Mouse (Mus musculus): Measurements from ENCODE around the gene Bnc1. TPM values are rescaled to one million over a fixed set of nuclear protein-coding genes. Genes with fewer than 3 reads are reported as not detected.

Gene Bnc1
- polyA plus RNA-seq (2015; fragmentation: Nextera tagmentation; extraction: Ambion mirVana): 2.0 and 2.2 TPM in 2 replicates

GRCm38 (mm10) chr7:81992131-81993061 lies at the start of gene Bnc1:
TSS of gene Bnc1 (minus strand) at chr7:81992292.
- Histone ChIP-seq H3K4me2 (peak within 1 kb of the TSS; percentile 97), H3K9me3 (no peaks in the 10 kb centered on the region), H3K4me1 (peaks cover 25% of the 10 kb centered on the region), H3K36me3 (no peaks in the 10 kb centered on the region), H3K4me3 (peak within 1 kb of the TSS; percentile 60), H3K9ac (peak within 1 kb of the TSS; percentile 66), H3K27me3 (peaks cover 87% of the 10 kb centered on the region), H3K27ac (0 out of 2 replicates have a peak within 1 kb of the TSS, but pooled peaks have one; percentile 12)
- under 1% methylated on average over 96 of the region's 105 CpGs for WGBS
- 0 out of 2 replicates have a peak, but pooled peaks have one; percentile 10 for ATAC-seq (ENCODE audit: insufficient number of reproducible peaks, insufficient read depth, low FRiP score, low TSS enrichment, low read depth)

DNA sequence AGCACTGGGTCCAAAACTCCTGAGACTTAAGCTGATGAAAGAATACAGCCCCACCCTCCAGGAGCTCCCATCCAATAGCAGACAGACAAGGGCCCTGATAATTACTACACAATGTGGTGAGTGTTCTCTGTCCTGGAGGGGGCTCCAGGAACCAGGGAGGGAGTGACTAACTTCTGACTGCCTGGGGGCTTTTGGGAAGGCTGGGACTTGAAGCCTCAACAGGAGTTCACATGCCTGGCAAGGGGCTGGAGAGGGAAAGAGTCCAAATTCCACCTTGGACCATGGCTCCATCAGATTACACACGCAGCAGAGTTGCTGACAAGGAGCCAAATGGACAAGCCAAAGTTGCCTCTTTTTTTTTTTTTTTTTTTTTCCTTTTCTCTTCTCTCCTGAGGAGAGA lies 41.3 kb upstream of the Bnc1 start:
- 48% methylated on average over 1 of the region's 1 CpGs for WGBS
- Histone ChIP-seq H3K9ac (no peak overlapping the region), H3K4me3 (no peak overlapping the region), H3K9me3 (no peaks in the 10 kb centered on the region), H3K27me3 (no peaks in the 10 kb centered on the region), H3K4me1 (peaks cover 9% of the 10 kb centered on the region), H3K36me3 (no peaks in the 10 kb centered on the region), H3K4me2 (no peak overlapping the region), H3K27ac (no peak overlapping the region)
- ATAC-seq (ENCODE audit: insufficient number of reproducible peaks, insufficient read depth, low FRiP score, low TSS enrichment, low read depth): no peak

- H3K4me2 ChIP-seq: no peak overlapping the region
- H3K4me3 ChIP-seq: no peak overlapping the region
- no peaks in the 10 kb centered on the region for H3K36me3 ChIP-seq
- no peaks in the 10 kb centered on the region for H3K9me3 ChIP-seq
- ATAC-seq (ENCODE audit: insufficient number of reproducible peaks, insufficient read depth, low FRiP score, low TSS enrichment, low read depth): no peak
- H3K27me3 ChIP-seq: no peaks in the 10 kb centered on the region
- H3K27ac ChIP-seq: no peak overlapping the region
- 30% methylated on average over 9 of the region's 9 CpGs for WGBS
- H3K9ac ChIP-seq: no peak overlapping the region
- H3K4me1 ChIP-seq: peaks cover 12% of the 10 kb centered on the region
Observed at GRCm38 (mm10) chr7:82029666-82030065, 37.6 kb upstream of the Bnc1 start.

DNA sequence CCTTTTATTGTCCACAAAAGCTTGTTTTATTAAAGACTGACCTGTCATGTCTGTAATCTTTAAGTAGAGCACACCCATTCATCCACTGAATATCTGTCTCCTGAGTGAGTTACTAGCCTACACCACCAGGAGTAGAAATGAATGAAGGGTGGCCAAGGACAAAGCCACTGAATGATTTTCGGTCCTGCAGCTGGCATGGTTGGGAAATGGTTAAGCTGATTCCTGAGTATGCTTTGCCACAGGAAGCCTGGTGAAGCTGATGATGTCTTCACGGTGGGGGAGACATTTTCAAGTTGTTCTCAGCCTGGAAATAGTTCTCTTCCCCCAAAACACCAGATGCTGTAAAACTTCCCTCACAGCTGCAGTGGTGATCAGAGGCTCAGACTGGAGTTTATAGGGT lies 33.7 kb upstream of the Bnc1 start:
- WGBS: 51% methylated on average over 2 of the region's 2 CpGs
- H3K36me3 ChIP-seq: no peaks in the 10 kb centered on the region
- no peaks in the 10 kb centered on the region for H3K9me3 ChIP-seq
- H3K27ac ChIP-seq: no peak overlapping the region
- H3K4me3 ChIP-seq: no peak overlapping the region
- peaks cover 8% of the 10 kb centered on the region for H3K4me1 ChIP-seq
- H3K4me2 ChIP-seq: no peak overlapping the region
- H3K9ac ChIP-seq: no peak overlapping the region
- no peaks in the 10 kb centered on the region for H3K27me3 ChIP-seq
- ATAC-seq (ENCODE audit: insufficient number of reproducible peaks, insufficient read depth, low FRiP score, low TSS enrichment, low read depth): no peak

GRCm38 (mm10) chr7:82023676-82024075 lies 31.6 kb upstream of the Bnc1 start:
- no peaks in the 10 kb centered on the region for H3K9me3 ChIP-seq
- 66% methylated on average over 2 of the region's 2 CpGs for WGBS
- 0 out of 2 replicates have a peak, but pooled peaks cover 2% of the 10 kb centered on the region for H3K4me1 ChIP-seq
- no peaks in the 10 kb centered on the region for H3K36me3 ChIP-seq
- H3K27ac ChIP-seq: no peak overlapping the region
- H3K4me3 ChIP-seq: no peak overlapping the region
- no peak for ATAC-seq (ENCODE audit: insufficient number of reproducible peaks, insufficient read depth, low FRiP score, low TSS enrichment, low read depth)
- H3K27me3 ChIP-seq: peaks cover 1% of the 10 kb centered on the region; the same call in 1 of the 2 replicates
- no peak overlapping the region for H3K9ac ChIP-seq
- H3K4me2 ChIP-seq: no peak overlapping the region

- Histone ChIP-seq H3K4me2 (no peak overlapping the region), H3K36me3 (no peaks in the 10 kb centered on the region), H3K9ac (no peak overlapping the region), H3K4me1 (peaks cover 5% of the 10 kb centered on the region), H3K27me3 (peaks cover 11% of the 10 kb centered on the region), H3K9me3 (no peaks in the 10 kb centered on the region), H3K27ac (no peak overlapping the region), H3K4me3 (no peak overlapping the region)
- no peak for ATAC-seq (ENCODE audit: insufficient number of reproducible peaks, insufficient read depth, low FRiP score, low TSS enrichment, low read depth)
- 95% methylated on average over 1 of the region's 1 CpGs for WGBS
Observed at GRCm38 (mm10) chr7:82022404-82022803, 30.3 kb upstream of the Bnc1 start.

GRCm38 (mm10) chr7:82018031-82018430 lies 25.9 kb upstream of the Bnc1 start:
- Histone ChIP-seq H3K4me1 (peaks cover 11% of the 10 kb centered on the region), H3K36me3 (no peaks in the 10 kb centered on the region), H3K4me3 (no peak overlapping the region), H3K27ac (no peak overlapping the region), H3K9me3 (no peaks in the 10 kb centered on the region), H3K27me3 (peaks cover 29% of the 10 kb centered on the region), H3K9ac (no peak overlapping the region), H3K4me2 (no peak overlapping the region)
- 59% methylated on average over 2 of the region's 2 CpGs for WGBS
- no peak for ATAC-seq (ENCODE audit: insufficient number of reproducible peaks, insufficient read depth, low FRiP score, low TSS enrichment, low read depth)

DNA sequence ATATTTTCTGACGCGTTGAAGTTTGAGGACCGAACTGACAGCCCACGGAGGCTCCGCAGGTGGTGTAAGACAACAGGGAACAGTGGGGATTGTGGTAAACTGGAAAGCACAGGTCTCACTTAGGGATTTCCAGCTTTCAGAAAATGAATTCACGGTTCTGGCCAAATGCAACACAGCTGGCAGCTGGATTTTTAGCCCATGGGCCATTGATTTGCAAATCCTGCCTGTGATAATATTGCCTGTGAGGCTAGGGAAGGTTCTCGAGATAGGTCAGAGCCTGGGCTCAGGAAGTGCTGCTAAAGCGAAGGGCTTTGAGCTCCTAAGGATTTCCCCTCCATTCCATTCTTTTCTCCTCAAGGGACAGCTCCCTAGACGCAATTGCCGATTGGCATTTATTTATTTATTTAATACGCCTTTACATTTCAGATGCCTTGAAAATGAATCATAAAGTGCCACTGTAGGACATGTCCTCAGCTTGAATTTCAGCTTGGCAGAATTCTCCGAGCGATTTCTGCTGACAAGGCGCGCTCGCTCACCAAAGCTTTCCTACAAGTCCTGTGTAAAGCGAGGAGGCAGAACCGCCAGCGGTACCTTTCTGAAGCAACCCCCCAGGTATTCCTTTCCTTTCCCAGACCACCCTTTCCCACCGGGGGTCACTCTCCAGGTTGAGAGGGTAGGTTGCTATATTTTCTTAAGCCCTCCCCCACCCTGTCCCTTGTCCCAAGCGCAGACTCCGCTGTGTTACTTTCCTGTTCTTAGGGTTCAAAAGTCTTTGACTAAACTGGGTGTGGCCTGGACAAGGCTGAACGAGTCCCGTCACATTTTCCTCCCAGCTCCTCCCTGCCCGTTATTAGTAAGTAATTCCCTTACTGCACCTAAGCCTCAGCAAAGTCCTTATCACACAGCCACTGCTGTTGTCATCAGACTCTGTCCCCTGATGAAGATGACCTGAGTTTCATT lies 24.9 kb upstream of the Bnc1 start:
- H3K9ac ChIP-seq: 0 out of 2 replicates have a peak overlapping the region, but pooled peaks have one; percentile 2
- H3K4me1 ChIP-seq: peaks cover 17% of the 10 kb centered on the region
- WGBS: 2% methylated on average over 25 of the region's 25 CpGs
- ATAC-seq (ENCODE audit: insufficient number of reproducible peaks, insufficient read depth, low FRiP score, low TSS enrichment, low read depth): no peak
- no peaks in the 10 kb centered on the region for H3K9me3 ChIP-seq
- H3K4me3 ChIP-seq: peak overlapping the region; percentile 26
- no peak overlapping the region for H3K27ac ChIP-seq
- H3K27me3 ChIP-seq: peaks cover 34% of the 10 kb centered on the region
- H3K36me3 ChIP-seq: no peaks in the 10 kb centered on the region
- H3K4me2 ChIP-seq: peak overlapping the region; percentile 54

DNA sequence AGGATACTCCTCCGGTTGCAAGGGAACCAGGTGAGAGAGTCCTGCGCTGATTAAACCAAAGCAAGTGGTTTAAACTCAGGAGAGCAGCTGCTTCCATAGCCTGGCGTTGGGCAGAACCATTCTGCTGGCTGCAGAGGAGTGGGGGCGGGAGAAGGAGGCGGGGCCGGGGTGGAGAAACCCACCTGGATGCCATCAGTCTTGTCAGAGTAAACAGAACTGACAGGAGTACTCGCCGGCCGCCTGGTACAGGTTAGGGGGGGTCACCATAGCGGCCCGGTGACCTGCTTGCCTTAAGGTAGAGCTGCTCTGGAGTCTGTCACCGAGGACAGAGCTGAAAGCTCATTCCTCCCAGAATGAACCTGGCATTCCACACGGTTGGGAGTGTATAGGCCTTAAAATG lies 20.4 kb upstream of the Bnc1 start:
- H3K36me3 ChIP-seq: no peaks in the 10 kb centered on the region
- no peak overlapping the region for H3K9ac ChIP-seq
- H3K27ac ChIP-seq: no peak overlapping the region
- no peak overlapping the region for H3K4me2 ChIP-seq
- no peak for ATAC-seq (ENCODE audit: insufficient number of reproducible peaks, insufficient read depth, low FRiP score, low TSS enrichment, low read depth)
- H3K9me3 ChIP-seq: no peaks in the 10 kb centered on the region
- H3K4me3 ChIP-seq: no peak overlapping the region
- H3K27me3 ChIP-seq: peaks cover 27% of the 10 kb centered on the region
- 9% methylated on average over 13 of the region's 13 CpGs for WGBS
- H3K4me1 ChIP-seq: peaks cover 21% of the 10 kb centered on the region

GRCm38 (mm10) chr7:82011534-82012401 lies 19.7 kb upstream of the Bnc1 start:
- no peak for ATAC-seq (ENCODE audit: insufficient number of reproducible peaks, insufficient read depth, low FRiP score, low TSS enrichment, low read depth)
- Histone ChIP-seq H3K36me3 (no peaks in the 10 kb centered on the region), H3K4me3 (no peak overlapping the region), H3K4me2 (no peak overlapping the region), H3K27me3 (peaks cover 21% of the 10 kb centered on the region), H3K27ac (no peak overlapping the region), H3K9ac (no peak overlapping the region), H3K9me3 (no peaks in the 10 kb centered on the region), H3K4me1 (peaks cover 14% of the 10 kb centered on the region)
- WGBS: 58% methylated on average over 17 of the region's 19 CpGs

- ATAC-seq (ENCODE audit: insufficient number of reproducible peaks, insufficient read depth, low FRiP score, low TSS enrichment, low read depth): no peak
- H3K4me2 ChIP-seq: no peak overlapping the region
- no peak overlapping the region for H3K4me3 ChIP-seq
- no peak overlapping the region for H3K9ac ChIP-seq
- no peaks in the 10 kb centered on the region for H3K36me3 ChIP-seq
- WGBS: 69% methylated on average over 2 of the region's 2 CpGs
- peaks cover 6% of the 10 kb centered on the region for H3K27me3 ChIP-seq
- H3K27ac ChIP-seq: no peak overlapping the region
- peaks cover 19% of the 10 kb centered on the region for H3K4me1 ChIP-seq
- no peaks in the 10 kb centered on the region for H3K9me3 ChIP-seq
Observed at GRCm38 (mm10) chr7:82007151-82007550, 15.1 kb upstream of the Bnc1 start.
